Mouse (Mus musculus) adrenal gland, postnatal 36 days (tissue): ENCODE measurements around the gene Fut7. TPM values are rescaled to one million over a fixed set of nuclear protein-coding genes. Genes with fewer than 3 reads are reported as not detected.

Experiments used
- DNase-seq, 2 experiments: peaks; one replicate each; pipeline ENCODE4 v3.0.0; 2021; ENCODE audit warnings: mixed read lengths in 1 of 2
- microRNA-seq: library from miRNA; unstranded; fragments of <30 nt; microRNA quantifications from one replicate; pipeline ENCODE4 v1.2.0, GENCODE M21; 2021
- total RNA-seq, 2 experiments: library from RNA; stranded (reverse); gene quantifications; 2 replicates each; pipeline ENCODE4 v1.2.3; 2021

Fut7 gene
- total RNA-seq, 2 experiments from 2014 or later: not detected

- peak in 1 of 2 experiments; percentile 24 for DNase-seq
These were observed 37.1 kb downstream of the Fut7 start for GRCm38 (mm10) chr2:25460135-25460534.

- peak; percentile 93 for DNase-seq
These were observed 37.7 kb downstream of the Fut7 start, which contains the start of gene Paxx for GRCm38 (mm10) chr2:25460551-25461309. Paxx (minus strand) TSS chr2:25461094.

DNA sequence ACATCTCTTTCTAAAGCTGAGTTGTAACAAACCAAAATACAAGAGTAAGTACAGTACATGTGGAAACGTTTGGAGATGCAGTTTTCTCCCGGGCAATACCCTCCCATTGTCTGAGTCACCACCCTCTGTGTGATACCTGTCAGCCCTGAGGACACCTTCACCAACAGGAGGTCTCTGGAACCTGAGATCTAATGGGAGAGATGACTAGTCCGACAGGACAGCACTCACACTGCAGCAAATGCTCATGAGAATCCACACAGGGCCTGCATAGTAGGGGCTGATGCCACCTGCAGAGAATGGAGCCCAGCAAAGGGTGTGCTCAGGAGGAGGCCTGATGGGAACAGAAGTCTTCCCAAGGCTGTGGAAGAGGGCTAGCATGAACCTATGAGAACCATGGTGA lies 38.3 kb downstream of the Fut7 start:
- DNase-seq: no peak

- DNase-seq: no peak
These were observed 40.6 kb downstream of the Fut7 start for GRCm38 (mm10) chr2:25463630-25464029.

- DNase-seq: no peak
These were observed 42.2 kb downstream of the Fut7 start for GRCm38 (mm10) chr2:25465256-25465655.

GRCm38 (mm10) chr2:25465816-25466635 lies 43.0 kb downstream of the Fut7 start:
- no peak for DNase-seq

DNA sequence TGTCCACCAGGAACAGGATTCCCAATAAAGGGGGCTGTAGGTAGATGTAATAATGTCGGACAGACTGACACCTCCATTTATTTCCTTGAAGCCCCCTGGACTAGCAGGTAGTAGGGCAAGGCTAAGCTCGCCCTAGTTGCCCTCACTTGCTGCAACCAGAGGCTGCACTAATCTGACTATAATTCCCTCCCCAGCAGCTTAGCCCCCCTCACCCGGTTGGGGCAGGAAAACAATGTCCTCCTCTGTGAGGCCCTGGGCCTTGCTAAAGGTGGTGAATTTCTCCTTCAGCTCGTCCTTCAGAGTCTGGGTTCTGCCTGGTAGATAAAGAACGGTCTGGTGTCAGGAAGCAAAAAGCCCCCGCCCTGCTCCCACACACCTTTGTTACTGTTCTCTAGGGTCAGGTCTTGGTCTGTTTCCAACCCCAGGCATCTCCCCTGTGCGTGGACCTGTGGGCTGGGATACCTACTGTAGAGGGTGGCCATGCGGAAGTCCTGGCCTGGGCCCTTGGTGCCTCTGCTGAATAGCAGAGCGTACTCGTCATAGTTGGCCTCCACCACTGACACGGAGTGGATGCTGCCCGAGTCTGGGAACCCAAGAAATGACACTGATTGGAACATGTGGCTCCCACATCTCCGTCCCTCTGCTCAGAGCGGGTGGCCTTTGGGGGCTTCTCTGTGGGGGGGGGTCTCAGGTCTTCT lies 44.7 kb downstream of the Fut7 start:
- no peak for DNase-seq

DNA sequence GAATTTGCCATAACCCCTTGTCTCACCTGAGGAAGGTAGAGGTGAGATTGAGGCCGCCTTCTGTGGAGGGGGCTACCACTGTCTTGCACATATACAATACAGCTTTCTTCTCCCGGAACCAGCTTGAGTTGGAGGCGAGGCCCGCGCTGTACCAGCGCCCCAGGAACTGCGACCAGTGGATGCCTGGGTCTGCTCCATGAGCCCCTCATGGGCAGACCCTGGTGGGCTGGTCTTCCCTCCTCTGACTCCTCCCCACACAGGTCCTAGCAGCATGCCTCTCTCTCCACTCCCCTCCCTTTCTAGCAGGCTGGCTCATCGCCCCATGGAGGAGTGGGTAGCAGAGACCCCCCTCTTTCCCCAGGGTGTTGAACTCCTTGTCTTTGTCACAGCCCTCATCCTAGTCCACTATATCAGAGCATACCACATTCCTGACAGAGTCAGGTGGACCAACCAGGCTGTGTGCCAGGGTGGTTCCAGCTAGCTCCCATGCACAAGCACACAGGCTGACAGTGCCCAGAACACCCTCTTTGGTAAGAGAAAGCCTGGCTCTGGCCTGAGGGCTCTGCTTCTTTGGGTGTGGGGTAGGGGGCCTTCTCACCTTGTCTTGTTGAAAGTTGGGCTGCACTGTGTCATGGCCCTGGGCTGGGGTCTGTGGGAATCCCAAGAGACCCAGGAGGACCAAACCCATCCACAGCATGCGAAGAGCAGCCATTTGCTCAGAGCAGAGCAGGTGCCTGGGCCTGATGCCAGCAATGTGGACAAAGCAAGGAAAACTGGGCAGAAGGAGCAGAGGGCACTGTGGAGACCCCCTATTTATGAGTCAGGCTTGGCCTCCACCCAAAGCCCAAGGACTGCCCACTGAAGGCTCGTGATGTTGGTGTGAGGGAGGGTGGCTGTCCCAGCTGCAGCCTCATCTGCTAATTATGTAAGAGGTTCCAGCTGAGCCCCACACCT lies 46.2 kb downstream of the Fut7 start:
- DNase-seq: peak in 1 of 2 experiments; percentile 19

DNA sequence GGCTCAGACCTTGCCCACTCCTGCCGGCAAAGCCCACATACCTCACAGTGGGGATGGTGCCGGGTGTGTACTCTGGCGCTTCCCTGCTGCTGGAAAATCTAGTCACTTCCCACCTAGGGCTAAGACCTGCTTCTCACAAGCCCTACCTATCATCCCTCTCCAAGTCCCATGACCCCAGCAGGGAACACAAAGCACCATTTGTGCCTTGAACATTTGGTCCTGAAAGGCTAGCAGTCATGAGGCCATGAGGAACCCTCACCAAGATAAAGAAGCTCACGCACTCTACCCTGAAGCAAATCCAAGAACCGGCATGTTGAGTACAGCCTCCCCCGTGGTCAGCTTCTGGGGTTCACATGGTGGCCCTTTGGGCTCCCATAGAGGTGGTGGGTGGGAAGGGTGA lies 46.9 kb downstream of the Fut7 start, which contains the start of gene Ptgds:
Ptgds (minus strand) TSS at position 78 of the 400 bp plus-strand sequence.
- DNase-seq: no peak

DNA sequence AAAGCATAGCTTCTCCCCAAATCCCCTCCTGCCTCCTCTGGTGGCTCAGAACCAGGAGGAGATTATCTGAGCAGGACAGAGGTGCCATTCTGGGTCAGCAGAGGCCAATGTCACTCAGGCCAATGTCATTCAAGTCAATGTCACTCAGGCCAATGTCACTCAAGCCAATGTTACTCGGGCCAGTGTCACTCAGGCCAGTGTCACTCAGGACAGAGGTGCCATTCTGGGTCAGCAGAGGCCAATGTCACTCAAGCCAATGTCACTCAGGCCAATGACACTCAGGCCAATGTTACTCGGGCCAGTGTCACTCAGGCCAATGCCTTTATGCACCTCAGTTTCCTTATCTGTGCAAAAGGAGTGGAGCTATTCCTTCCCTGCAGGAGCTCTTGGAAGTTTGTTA lies 49.5 kb downstream of the Fut7 start:
- no peak for DNase-seq

Small RNAs within 50 kb of the gene (microRNA-seq; reads per million reads assigned to microRNA genes)
- gene Mir3087: not detected

Other genes starting within 250 kb of the Fut7 start
- 1 to 10 TPM; 2.1 to 2.3 TPM for gene Nrarp, start 242.5 kb upstream of the Fut7 start, total RNA-seq
- gene Tor4a, start 226.4 kb upstream of the Fut7 start, total RNA-seq: 10 to 100 TPM; 14.0 to 24.8 TPM
- gene Nelfb, start 211.8 kb upstream of the Fut7 start, total RNA-seq: 10 to 100 TPM; 54.8 to 57.2 TPM
- gene Stpg3, start 208.6 kb upstream of the Fut7 start, total RNA-seq: not detected
- not detected for gene Fam166a, start 204.5 kb upstream of the Fut7 start, total RNA-seq
- gene Tubb4b, start 198.6 kb upstream of the Fut7 start, total RNA-seq: 100 to 1,000 TPM; 291 to 296 TPM
- not detected for gene Slc34a3, start 188.9 kb upstream of the Fut7 start, total RNA-seq
- gene Rnf224, start 186.5 kb upstream of the Fut7 start, total RNA-seq: not detected
- gene Rnf208, start 181.0 kb upstream of the Fut7 start, total RNA-seq: 1 to 10 TPM; 5.8 TPM
- not detected for gene Cysrt1, start 180.8 kb upstream of the Fut7 start, total RNA-seq
- gene AL732309.1, start 176.4 kb upstream of the Fut7 start, total RNA-seq: 1 to 10 TPM; 4.1 to 4.8 TPM
- gene Tmem203, start 167.8 kb upstream of the Fut7 start, total RNA-seq: 10 to 100 TPM; 22.6 to 38.8 TPM
- 1 to 10 TPM; 8.7 to 9.2 TPM for gene Tprn, start 160.6 kb upstream of the Fut7 start, total RNA-seq
- 10 to 100 TPM; 43.8 to 45.1 TPM for gene Ssna1, start 150.8 kb upstream of the Fut7 start, total RNA-seq
- 10 to 100 TPM; 76.5 to 81.3 TPM for gene Anapc2, start 150.8 kb upstream of the Fut7 start, total RNA-seq
- not detected for gene Tmem210, start 135.1 kb upstream of the Fut7 start, total RNA-seq
- gene Lrrc26, start 133.4 kb upstream of the Fut7 start, total RNA-seq: not detected
- 1 to 10 TPM; 6.3 to 7.6 TPM for gene Grin1, start 104.1 kb upstream of the Fut7 start, total RNA-seq
- gene Man1b1, start 90.9 kb upstream of the Fut7 start, total RNA-seq: 10 to 100 TPM; 53.1 to 59.2 TPM
- gene Dpp7, start 66.9 kb upstream of the Fut7 start, total RNA-seq: 10 to 100 TPM; 29.9 to 31.8 TPM
- 10 to 100 TPM; 20.0 to 23.1 TPM for gene Uap1l1, start 57.6 kb upstream of the Fut7 start, total RNA-seq
- gene Sapcd2, start 50.9 kb upstream of the Fut7 start, total RNA-seq: under 1 TPM; 0.43 to 0.95 TPM
- gene Entpd2, start 27.4 kb upstream of the Fut7 start, total RNA-seq: 1 to 10 TPM; 5.0 to 7.8 TPM
- 100 to 1,000 TPM; 117 to 140 TPM for gene Npdc1, start 23.9 kb upstream of the Fut7 start, total RNA-seq
- 10 to 100 TPM; 29.7 to 36.4 TPM for gene Abca2, start 5.4 kb downstream of the Fut7 start, total RNA-seq
- not detected for gene Clic3, start 33.6 kb downstream of the Fut7 start, total RNA-seq
- 10 to 100 TPM; 32.3 to 34.2 TPM for gene Paxx, start 37.8 kb downstream of the Fut7 start, total RNA-seq
- 1 to 10 TPM; 1.1 to 2.0 TPM for gene Ptgds, start 46.8 kb downstream of the Fut7 start, total RNA-seq
- not detected for gene Lcn12, start 70.6 kb downstream of the Fut7 start, total RNA-seq
- 10 to 100 TPM; 87.0 to 89.8 TPM for gene Fbxw5, start 77.5 kb downstream of the Fut7 start, total RNA-seq
- 1 to 10 TPM; 1.7 TPM for gene C8g, start 78.5 kb downstream of the Fut7 start, total RNA-seq
- gene Traf2, start 123.7 kb downstream of the Fut7 start, total RNA-seq: 10 to 100 TPM; 22.3 to 26.2 TPM
- 100 to 1,000 TPM; 276 to 288 TPM for gene Edf1, start 134.6 kb downstream of the Fut7 start, total RNA-seq
- 1 to 10 TPM; 1.5 to 3.1 TPM for gene Mamdc4, start 151.6 kb downstream of the Fut7 start, total RNA-seq
- gene Phpt1, start 152.0 kb downstream of the Fut7 start, total RNA-seq: 10 to 100 TPM; 54.3 to 64.6 TPM
- 1 to 10 TPM in 1 of 2 experiments, under 1 TPM in 1; 0.73 to 1.3 TPM for gene Ajm1, start 158.5 kb downstream of the Fut7 start, total RNA-seq
- 10 to 100 TPM; 85.4 to 97.5 TPM for gene Rabl6, start 185.3 kb downstream of the Fut7 start, total RNA-seq
- gene Ccdc183, start 194.4 kb downstream of the Fut7 start, total RNA-seq: not detected
- gene Tmem141, start 198.7 kb downstream of the Fut7 start, total RNA-seq: 10 to 100 TPM; 22.1 to 38.9 TPM
- gene Fcna, start 204.8 kb downstream of the Fut7 start, total RNA-seq: 10 to 100 TPM in 1 of 2 experiments, 1 to 10 TPM in 1; 4.5 to 14.3 TPM
- not detected for gene Lcn8, start 229.9 kb downstream of the Fut7 start, total RNA-seq
- not detected for gene Lcn5, start 234.7 kb downstream of the Fut7 start, total RNA-seq